Mouse (Mus musculus) stomach, postnatal 0 days (tissue): Measurements from ENCODE around the gene Pip5k1b.

Source experiments
- CTCF ChIP-seq: IDR thresholded peaks from 2 replicates; pipeline ENCODE4 v1.5.1; 2016; ENCODE audit warnings: antibody characterized with exemption, low read depth, mild to moderate bottlenecking, moderate library complexity
- EP300 ChIP-seq: optimal IDR thresholded peaks from 2 replicates; pipeline ENCODE3; 2016; ENCODE audit warnings: antibody characterized with exemption

- TF ChIP-seq CTCF (no peak), EP300 (no peak)
Measured at GRCm38 (mm10) chr19:24555904-24556584, 372 bp upstream of the Pip5k1b start.
